Mouse (Mus musculus) liver, embryonic 14.5 days (tissue): ENCODE measurements around the gene Gpr132.

Experiments used
- CTCF ChIP-seq: IDR thresholded peaks from 2 replicates; pipeline ENCODE4 v1.5.1; 2016; ENCODE audit warnings: antibody characterized with exemption, low read depth, control low read depth
- EP300 ChIP-seq: IDR thresholded peaks from 2 replicates; pipeline ENCODE4 v1.6.1; 2016; ENCODE audit warnings: antibody characterized with exemption, low read depth

GRCm38 (mm10) chr12:112830570-112830969 lies 37.5 kb downstream of the Gpr132 start:
- TF ChIP-seq EP300 (no peak), CTCF (no peak)
